In genomic region chr4:102240754-102241427, GRCm38 (mm10) we compare ENCODE assay signal across 20 mouse cellular contexts.
A peak's percentile ranks its signal among the peaks of the same experiment; 100 is the strongest.
DNase-seq lines count a peak whose midpoint lies in the region; ATAC-seq lines count a peak whose summit lies in the region.
"Had no signal": no experiment of that assay in that cellular context is flagged by ENCODE, and none has a peak within 500 bp of the region (broad histone marks: within the 10 kb centered on the region; RNA-seq: fewer than 3 reads in every experiment).

No protein-coding gene starts in this region.

- peak; percentile 64 for DNase-seq in embryonic facial prominence, embryonic 14.5 days (ENCODE audit: low spot score)
- no peak for DNase-seq in embryonic facial prominence, embryonic 10.5 days (ENCODE audit: low spot score)
- DNase-seq in lung, postnatal 10 days: no peak
- DNase-seq in urinary bladder, adult 18-20 months (ENCODE audit: low spot score in 2 of 2): no peak
- DNase-seq: cerebellum, postnatal 14 days; embryo, embryonic 11 days; kidney, postnatal 10 days; liver; liver, postnatal 0 days; thymus, postnatal 25 days had no signal

- whole genome bisulfite sequencing in embryonic facial prominence, embryonic 14.5 days: 64% methylated on average over 8 of the region's 8 CpGs
- 87% methylated on average over 8 of the region's 8 CpGs for WGBS in embryonic facial prominence, embryonic 10.5 days
- WGBS in hindbrain, embryonic 15.5 days: 52% methylated on average over 8 of the region's 8 CpGs
- 79% methylated on average over 8 of the region's 8 CpGs for WGBS in hindbrain, embryonic 12.5 days
- 47% methylated on average over 8 of the region's 8 CpGs for WGBS in lung, embryonic 15.5 days

- no peak for ATAC-seq in embryonic facial prominence, embryonic 14.5 days (ENCODE audit: low read depth)
- ATAC-seq in hindbrain, embryonic 15.5 days (ENCODE audit: low FRiP score, low read depth): no peak
- no peak for ATAC-seq in hindbrain, embryonic 12.5 days (ENCODE audit: low FRiP score)
- peak; percentile 73; the same call in 1 of the 2 replicates for ATAC-seq in lung, embryonic 15.5 days (ENCODE audit: borderline replicate concordance, extremely low read depth, low FRiP score, low TSS enrichment)
- peak; percentile 31 for ATAC-seq in megakaryocyte progenitor cell, adult 5-6 weeks (replicated peaks; ENCODE audit: poor library complexity)
- ATAC-seq: intestine, embryonic 15.5 days; liver, postnatal 0 days had no signal

- H3K4me2 ChIP-seq in embryonic facial prominence, embryonic 14.5 days (ENCODE audit: low read depth, low read length): no peak overlapping the region
- H3K4me2 ChIP-seq in hindbrain, embryonic 15.5 days: no peak overlapping the region
- H3K4me2 ChIP-seq in hindbrain, embryonic 12.5 days (replicated peaks): no peak overlapping the region
- H3K4me2 ChIP-seq in lung, embryonic 15.5 days: 0 out of 2 replicates have a peak overlapping the region, but pooled peaks have one; percentile 10
- H3K4me2 ChIP-seq: heart, embryonic 12.5 days; intestine, embryonic 15.5 days; midbrain, embryonic 15.5 days had no signal

- H3K4me1 ChIP-seq in embryonic facial prominence, embryonic 14.5 days (ENCODE audit: control insufficient read depth, insufficient read depth, low read length): no peaks in the 10 kb centered on the region
- no peaks in the 10 kb centered on the region; the same call in 1 of the 2 replicates for H3K4me1 ChIP-seq in embryonic facial prominence, embryonic 10.5 days
- peaks cover 21% of the 10 kb centered on the region for H3K4me1 ChIP-seq in hindbrain, embryonic 15.5 days (replicated peaks)
- peaks cover 8% of the 10 kb centered on the region for H3K4me1 ChIP-seq in hindbrain, embryonic 12.5 days
- peaks cover 10% of the 10 kb centered on the region; the same call in 1 of the 2 replicates for H3K4me1 ChIP-seq in lung, embryonic 15.5 days
- H3K4me1 ChIP-seq: intestine, embryonic 15.5 days; megakaryocyte, embryonic 14.5 days; midbrain, embryonic 15.5 days had no signal

- no peaks in the 10 kb centered on the region for H3K9me3 ChIP-seq in embryonic facial prominence, embryonic 14.5 days (ENCODE audit: control insufficient read depth, low read length)
- no peaks in the 10 kb centered on the region for H3K9me3 ChIP-seq in embryonic facial prominence, embryonic 10.5 days
- no peaks in the 10 kb centered on the region for H3K9me3 ChIP-seq in hindbrain, embryonic 15.5 days
- H3K9me3 ChIP-seq in hindbrain, embryonic 12.5 days (replicated peaks): no peaks in the 10 kb centered on the region
- no peaks in the 10 kb centered on the region for H3K9me3 ChIP-seq in lung, embryonic 15.5 days
- H3K9me3 ChIP-seq: heart, embryonic 12.5 days; intestine, embryonic 15.5 days; megakaryocyte, embryonic 14.5 days; midbrain, embryonic 15.5 days had no signal

- no peak overlapping the region for H3K4me3 ChIP-seq in embryonic facial prominence, embryonic 14.5 days (ENCODE audit: low read depth, low read length)
- H3K4me3 ChIP-seq in embryonic facial prominence, embryonic 10.5 days: no peak overlapping the region
- H3K4me3 ChIP-seq in hindbrain, embryonic 15.5 days: no peak overlapping the region
- H3K4me3 ChIP-seq in hindbrain, embryonic 12.5 days: no peak overlapping the region
- no peak overlapping the region for H3K4me3 ChIP-seq in lung, embryonic 15.5 days
- H3K4me3 ChIP-seq: heart, embryonic 12.5 days; intestine, embryonic 15.5 days; megakaryocyte, embryonic 14.5 days; midbrain, embryonic 15.5 days had no signal

- no peak overlapping the region for H3K27ac ChIP-seq in embryonic facial prominence, embryonic 14.5 days (replicated peaks; ENCODE audit: low read depth, low read length)
- no peak overlapping the region for H3K27ac ChIP-seq in embryonic facial prominence, embryonic 10.5 days (replicated peaks)
- peak overlapping the region; percentile 61; the same call in 1 of the 2 replicates for H3K27ac ChIP-seq in hindbrain, embryonic 15.5 days (replicated peaks)
- no peak overlapping the region for H3K27ac ChIP-seq in hindbrain, embryonic 12.5 days
- peak overlapping the region; percentile 29; the same call in 1 of the 2 replicates for H3K27ac ChIP-seq in lung, embryonic 15.5 days
- H3K27ac ChIP-seq: intestine, embryonic 15.5 days; stomach, postnatal 0 days had no signal

- H3K9ac ChIP-seq in embryonic facial prominence, embryonic 14.5 days (ENCODE audit: low read depth, low read length): no peak overlapping the region
- no peak overlapping the region for H3K9ac ChIP-seq in hindbrain, embryonic 15.5 days
- H3K9ac ChIP-seq in hindbrain, embryonic 12.5 days: no peak overlapping the region
- H3K9ac ChIP-seq in lung, embryonic 15.5 days: no peak overlapping the region
- H3K9ac ChIP-seq: heart, embryonic 12.5 days; intestine, embryonic 15.5 days; liver, postnatal 0 days; midbrain, embryonic 15.5 days had no signal

- H3K27me3 ChIP-seq in embryonic facial prominence, embryonic 14.5 days (replicated peaks; ENCODE audit: control insufficient read depth, insufficient read depth, low read length): no peaks in the 10 kb centered on the region
- no peaks in the 10 kb centered on the region for H3K27me3 ChIP-seq in embryonic facial prominence, embryonic 10.5 days (replicated peaks; ENCODE audit: low read depth, poor library complexity, severe bottlenecking)
- H3K27me3 ChIP-seq in hindbrain, embryonic 15.5 days: no peaks in the 10 kb centered on the region
- H3K27me3 ChIP-seq in hindbrain, embryonic 12.5 days: no peaks in the 10 kb centered on the region
- no peaks in the 10 kb centered on the region for H3K27me3 ChIP-seq in lung, embryonic 15.5 days
- H3K27me3 ChIP-seq: CH12.LX; heart, embryonic 12.5 days; intestine, embryonic 15.5 days; megakaryocyte, embryonic 14.5 days; midbrain, embryonic 15.5 days had no signal

- no peaks in the 10 kb centered on the region for H3K36me3 ChIP-seq in embryonic facial prominence, embryonic 14.5 days (ENCODE audit: control insufficient read depth, insufficient read depth, low read length)
- H3K36me3 ChIP-seq in embryonic facial prominence, embryonic 10.5 days (replicated peaks): no peaks in the 10 kb centered on the region
- H3K36me3 ChIP-seq in hindbrain, embryonic 15.5 days: no peaks in the 10 kb centered on the region
- H3K36me3 ChIP-seq in hindbrain, embryonic 12.5 days: no peaks in the 10 kb centered on the region
- H3K36me3 ChIP-seq in lung, embryonic 15.5 days: no peaks in the 10 kb centered on the region
- H3K36me3 ChIP-seq: heart, embryonic 12.5 days; intestine, embryonic 15.5 days; midbrain, embryonic 15.5 days had no signal

Comparison
In these comparisons a context has a peak if more than half of its experiments do, and no peak if none do; other contexts are left out.
1. H3K27ac ChIP-seq: peak in hindbrain, embryonic 15.5 days (single experiment) and lung, embryonic 15.5 days (single experiment); none in embryonic facial prominence, embryonic 14.5 days (single experiment), embryonic facial prominence, embryonic 10.5 days (single experiment) and hindbrain, embryonic 12.5 days (single experiment).
2. ATAC-seq: peak in lung, embryonic 15.5 days (single experiment) and megakaryocyte progenitor cell, adult 5-6 weeks (single experiment); none in embryonic facial prominence, embryonic 14.5 days (single experiment), hindbrain, embryonic 15.5 days (single experiment) and hindbrain, embryonic 12.5 days (single experiment).